Mouse (Mus musculus): ENCODE data around the gene Clcn5. TPM values are rescaled to one million over a fixed set of nuclear protein-coding genes. Genes with fewer than 3 reads are reported as not detected.

Clcn5 gene
- total and polyA plus RNA-seq, 2 experiments from 2014 or later, result 5.7 to 26.8 TPM

DNA sequence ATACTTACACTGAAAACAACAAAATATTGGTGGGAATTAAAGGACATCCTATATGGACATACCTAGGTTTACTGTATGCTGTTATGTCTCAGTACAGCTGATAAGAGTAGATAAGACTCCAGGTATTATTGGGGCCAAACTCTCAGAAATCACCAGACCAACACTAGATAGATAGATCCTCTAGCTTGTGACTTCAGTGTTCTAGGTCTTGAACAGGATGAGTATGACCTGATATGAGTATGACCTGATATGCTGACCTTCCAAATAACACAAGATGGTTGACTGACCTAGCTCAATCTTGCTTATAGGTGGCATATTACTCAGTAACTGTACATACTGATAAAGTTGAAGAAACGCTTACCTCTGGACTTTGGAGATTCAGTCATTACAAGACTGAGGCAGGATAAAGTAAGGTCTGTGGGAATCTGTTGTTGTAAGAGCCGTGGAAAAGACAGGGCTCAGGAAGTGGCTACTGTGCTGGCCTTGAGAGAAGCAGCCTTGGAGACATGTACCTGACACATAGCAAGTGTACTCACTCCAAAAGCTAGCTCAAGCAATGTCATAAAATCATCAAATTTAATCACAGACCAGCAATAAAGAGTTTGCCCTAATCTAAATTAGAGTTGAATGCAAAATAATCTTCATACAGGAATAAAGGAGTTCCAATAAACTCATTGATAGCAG is 32.0 kb downstream of the Clcn5 start:
- Histone ChIP-seq H3K9me3 (ENCODE audit: low read length) (0 out of 2 replicates have a peak, but pooled peaks cover 3% of the 10 kb centered on the region), H3K4me3 (ENCODE audit: low read depth, low read length) (no peak overlapping the region), H3K4me2 (ENCODE audit: low read depth, low read length, poor library complexity, severe bottlenecking) (no peak overlapping the region), H3K9ac (replicated peaks; ENCODE audit: low read length, poor library complexity, severe bottlenecking) (no peak overlapping the region), H3K27ac (ENCODE audit: low read depth, low read length) (no peak overlapping the region), H3K27me3 (ENCODE audit: insufficient read depth, low read length) (no peaks in the 10 kb centered on the region), H3K36me3 (ENCODE audit: insufficient read depth, low read length) (no peaks in the 10 kb centered on the region), H3K4me1 (ENCODE audit: insufficient read depth, low read length) (no peaks in the 10 kb centered on the region)
- ATAC-seq (ENCODE audit: low FRiP score) (no peak), DNase-seq (ENCODE audit: low spot score) (no peak)
- 84% methylated on average over 2 of the region's 2 CpGs for WGBS
- TF ChIP-seq CTCF (IDR thresholded peaks at IDR 0.05), result no peak

DNA sequence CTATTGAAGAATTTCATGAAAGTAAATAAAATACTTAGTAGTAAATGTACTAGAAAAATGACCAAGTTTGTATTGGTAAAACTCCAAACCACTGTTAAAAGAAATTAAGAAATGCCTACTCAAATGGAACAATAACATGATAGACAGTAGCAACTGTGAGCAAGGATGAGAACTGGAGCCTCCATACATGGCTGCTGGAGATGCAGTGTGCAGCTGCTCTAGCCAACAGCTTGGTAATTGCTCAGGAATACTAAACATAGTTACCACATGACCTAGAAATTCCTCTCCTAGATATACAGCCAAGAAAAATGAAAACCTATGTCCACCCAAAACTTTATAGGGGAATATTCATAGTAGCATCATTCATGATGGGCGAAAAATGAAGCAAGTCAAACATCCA is 36.5 kb downstream of the Clcn5 start:
- ATAC-seq (ENCODE audit: low FRiP score) (no peak), DNase-seq (ENCODE audit: low spot score) (no peak)
- no peak overlapping the region for H3K4me2 ChIP-seq (ENCODE audit: low read depth, low read length, poor library complexity, severe bottlenecking)
- H3K4me3 ChIP-seq (ENCODE audit: low read depth, low read length), result no peak overlapping the region
- H3K27me3 ChIP-seq (ENCODE audit: insufficient read depth, low read length), result no peaks in the 10 kb centered on the region
- H3K9ac ChIP-seq (replicated peaks; ENCODE audit: low read length, poor library complexity, severe bottlenecking), result no peak overlapping the region
- 71% methylated on average over 1 of the region's 1 CpGs for whole genome bisulfite sequencing
- no peak overlapping the region for H3K27ac ChIP-seq (ENCODE audit: low read depth, low read length)
- TF ChIP-seq CTCF (IDR thresholded peaks at IDR 0.05), result no peak
- H3K9me3 ChIP-seq (ENCODE audit: low read length), result no peaks in the 10 kb centered on the region
- H3K4me1 ChIP-seq (ENCODE audit: insufficient read depth, low read length), result no peaks in the 10 kb centered on the region
- no peaks in the 10 kb centered on the region for H3K36me3 ChIP-seq (ENCODE audit: insufficient read depth, low read length)

DNA sequence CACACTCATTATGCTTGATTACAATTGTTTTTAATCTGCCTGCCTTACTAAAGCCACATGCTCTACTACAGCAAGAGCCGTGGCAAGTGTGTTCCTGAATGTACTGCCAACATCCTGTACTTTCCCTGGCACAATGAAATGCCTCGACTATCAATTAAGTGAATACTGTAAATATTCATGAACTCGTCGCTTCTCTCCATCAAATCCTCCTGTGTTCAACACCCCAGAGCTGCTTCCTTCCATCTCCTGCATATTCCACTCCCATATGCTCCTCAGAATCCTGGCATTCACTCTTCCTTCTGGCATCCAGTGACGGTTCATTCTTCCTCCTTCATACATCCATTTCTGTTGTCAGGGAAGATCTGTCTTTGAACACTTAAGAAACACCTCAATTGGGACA is 39.4 kb downstream of the Clcn5 start:
- H3K4me2 ChIP-seq (ENCODE audit: low read depth, low read length, poor library complexity, severe bottlenecking), result no peak overlapping the region
- ATAC-seq (ENCODE audit: low FRiP score) (no peak), DNase-seq (ENCODE audit: low spot score) (peak; percentile 1)
- H3K27ac ChIP-seq (ENCODE audit: low read depth, low read length), result no peak overlapping the region
- TF ChIP-seq CTCF (IDR thresholded peaks at IDR 0.05), result no peak
- H3K4me3 ChIP-seq (ENCODE audit: low read depth, low read length), result no peak overlapping the region
- H3K36me3 ChIP-seq (ENCODE audit: insufficient read depth, low read length), result no peaks in the 10 kb centered on the region
- H3K9ac ChIP-seq (replicated peaks; ENCODE audit: low read length, poor library complexity, severe bottlenecking), result no peak overlapping the region
- H3K4me1 ChIP-seq (ENCODE audit: insufficient read depth, low read length), result no peaks in the 10 kb centered on the region
- no peaks in the 10 kb centered on the region for H3K9me3 ChIP-seq (ENCODE audit: low read length)
- 51% methylated on average over 5 of the region's 5 CpGs for WGBS
- H3K27me3 ChIP-seq (ENCODE audit: insufficient read depth, low read length), result no peaks in the 10 kb centered on the region

DNA sequence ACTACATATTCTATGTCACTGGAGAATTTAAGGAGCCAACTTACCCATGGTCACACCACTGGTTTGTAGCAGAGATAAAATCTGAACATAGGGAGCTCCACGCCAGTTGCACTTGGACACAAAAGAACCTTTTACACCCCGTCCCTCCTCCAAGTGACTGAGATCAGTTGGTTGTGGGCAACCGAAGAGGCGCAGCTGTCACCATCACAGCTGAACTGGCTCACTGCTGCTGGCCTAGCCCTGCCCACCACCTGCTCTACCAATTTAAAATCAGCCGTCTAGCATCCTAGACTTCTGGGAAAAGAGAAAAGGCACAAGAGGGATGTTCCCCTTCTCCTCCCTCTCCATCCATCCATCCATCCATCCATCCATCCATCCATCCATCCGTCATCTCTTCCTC is 42.6 kb downstream of the Clcn5 start:
- H3K9me3 ChIP-seq (ENCODE audit: low read length), result no peaks in the 10 kb centered on the region
- DNase-seq (ENCODE audit: low spot score) (peak; percentile 46), ATAC-seq (ENCODE audit: low FRiP score) (no peak)
- no peak overlapping the region for H3K27ac ChIP-seq (ENCODE audit: low read depth, low read length)
- H3K4me3 ChIP-seq (ENCODE audit: low read depth, low read length), result no peak overlapping the region
- H3K4me1 ChIP-seq (ENCODE audit: insufficient read depth, low read length), result no peaks in the 10 kb centered on the region
- no peaks in the 10 kb centered on the region for H3K36me3 ChIP-seq (ENCODE audit: insufficient read depth, low read length)
- H3K27me3 ChIP-seq (ENCODE audit: insufficient read depth, low read length), result no peaks in the 10 kb centered on the region
- 77% methylated on average over 6 of the region's 6 CpGs for WGBS
- H3K4me2 ChIP-seq (ENCODE audit: low read depth, low read length, poor library complexity, severe bottlenecking), result no peak overlapping the region
- H3K9ac ChIP-seq (replicated peaks; ENCODE audit: low read length, poor library complexity, severe bottlenecking), result no peak overlapping the region
- no peak for TF ChIP-seq CTCF (IDR thresholded peaks at IDR 0.05)

DNA sequence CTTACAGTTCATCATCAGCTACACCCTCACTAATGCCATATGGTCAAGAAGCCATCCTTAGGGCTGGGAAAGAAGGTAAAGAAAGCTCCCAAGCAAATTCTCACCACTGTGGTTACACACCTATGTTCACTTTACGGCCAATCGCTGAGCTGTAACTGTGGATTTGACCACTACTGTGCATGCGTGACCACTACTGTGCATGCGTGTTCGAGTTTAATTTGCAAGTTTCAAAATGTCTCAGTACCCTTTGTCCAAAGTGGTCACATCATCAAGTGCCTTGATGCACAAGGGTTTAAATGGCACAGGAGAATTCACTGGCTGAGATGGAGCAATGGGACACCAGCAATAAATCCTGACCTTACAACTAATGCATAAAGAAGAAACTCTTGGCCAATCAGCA is 58.0 kb downstream of the Clcn5 start:
- 98% methylated on average over 5 of the region's 5 CpGs for WGBS
- Histone ChIP-seq H3K9me3 (ENCODE audit: low read length) (no peaks in the 10 kb centered on the region), H3K27ac (ENCODE audit: low read depth, low read length) (no peak overlapping the region), H3K9ac (replicated peaks; ENCODE audit: low read length, poor library complexity, severe bottlenecking) (no peak overlapping the region), H3K4me1 (ENCODE audit: insufficient read depth, low read length) (no peaks in the 10 kb centered on the region), H3K27me3 (ENCODE audit: insufficient read depth, low read length) (no peaks in the 10 kb centered on the region), H3K4me3 (ENCODE audit: low read depth, low read length) (no peak overlapping the region), H3K36me3 (ENCODE audit: insufficient read depth, low read length) (no peaks in the 10 kb centered on the region), H3K4me2 (ENCODE audit: low read depth, low read length, poor library complexity, severe bottlenecking) (no peak overlapping the region)
- TF ChIP-seq CTCF (IDR thresholded peaks at IDR 0.05), result no peak
- no peak for ATAC-seq (ENCODE audit: low FRiP score)
- no peak for DNase-seq (ENCODE audit: low spot score)

DNA sequence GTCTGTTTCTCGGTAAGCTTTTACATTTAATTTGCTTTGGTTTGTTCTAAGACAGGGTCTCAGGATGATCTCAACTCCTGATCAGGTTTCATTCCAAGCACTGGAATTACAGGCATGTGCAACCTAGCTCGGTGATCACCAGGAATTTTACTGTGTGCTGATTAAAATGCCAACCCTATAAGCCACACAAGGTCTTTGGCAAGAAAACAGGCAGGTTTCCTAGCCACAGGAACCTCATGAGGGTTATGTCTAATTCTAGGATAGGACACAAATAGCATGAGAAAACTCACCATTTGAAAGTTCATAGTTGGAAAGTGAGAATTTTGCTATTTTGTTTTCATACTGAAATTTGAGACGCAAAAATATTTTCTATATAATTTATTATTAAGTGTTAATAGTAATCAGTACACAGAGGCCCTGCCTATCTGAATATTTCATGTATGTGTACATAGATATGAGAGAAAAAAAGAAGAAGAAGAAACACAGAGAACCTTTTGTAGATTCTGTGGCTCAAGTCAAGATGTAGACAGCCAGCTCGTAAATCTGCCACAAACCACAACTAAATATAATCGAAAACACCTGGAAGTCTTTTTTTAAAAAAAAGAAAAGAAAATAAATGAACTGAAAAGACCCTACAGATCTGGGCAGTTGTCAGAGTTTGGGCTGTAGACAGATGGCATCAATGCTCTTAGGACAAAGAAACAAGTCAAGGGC is 58.6 kb downstream of the Clcn5 start:
- WGBS, result 85% methylated on average over 5 of the region's 5 CpGs
- H3K9me3 ChIP-seq (ENCODE audit: low read length), result no peaks in the 10 kb centered on the region
- no peak for DNase-seq (ENCODE audit: low spot score)
- H3K4me3 ChIP-seq (ENCODE audit: low read depth, low read length), result no peak overlapping the region
- no peak for ATAC-seq (ENCODE audit: low FRiP score)
- no peak overlapping the region for H3K4me2 ChIP-seq (ENCODE audit: low read depth, low read length, poor library complexity, severe bottlenecking)
- TF ChIP-seq CTCF (IDR thresholded peaks at IDR 0.05), result no peak
- no peak overlapping the region for H3K9ac ChIP-seq (replicated peaks; ENCODE audit: low read length, poor library complexity, severe bottlenecking)
- no peaks in the 10 kb centered on the region for H3K27me3 ChIP-seq (ENCODE audit: insufficient read depth, low read length)
- H3K36me3 ChIP-seq (ENCODE audit: insufficient read depth, low read length), result no peaks in the 10 kb centered on the region
- no peak overlapping the region for H3K27ac ChIP-seq (ENCODE audit: low read depth, low read length)
- no peaks in the 10 kb centered on the region for H3K4me1 ChIP-seq (ENCODE audit: insufficient read depth, low read length)
